Mouse (Mus musculus) neural tube, embryonic 14.5 days (tissue): ENCODE measurements around the gene Dclre1c. TPM values are rescaled to one million over a fixed set of nuclear protein-coding genes. Genes with fewer than 3 reads are reported as not detected.
A peak's percentile ranks its signal among the peaks of the same experiment; 100 is the strongest.

Experiments
- ATAC-seq: fragments of 200-750 bp; cut with Nextera tagmentation; 2 replicates; pipeline ENCODE4 v1.8.0; 2017; ENCODE audit warnings: low read depth, mild to moderate bottlenecking, moderate TSS enrichment, moderate library complexity
- H3K27ac ChIP-seq: fragments of 300-500 bp; sonication (generic); 2 replicates; pipeline ENCODE4 v1.5.1; 2014; ENCODE audit warnings: low read depth, mild to moderate bottlenecking, control low read depth, low read length, moderate library complexity, mixed read lengths
- H3K27me3 ChIP-seq: fragments of 300-500 bp; sonication (generic); 2 replicates; pipeline ENCODE4 v1.6.1; 2014; ENCODE audit warnings: low read length; ENCODE audit not compliant: control insufficient read depth, insufficient read depth
- H3K36me3 ChIP-seq: fragments of 300-500 bp; sonication (generic); 2 replicates; pipeline ENCODE4 v1.6.1; 2014; ENCODE audit warnings: low read length, mixed read lengths; ENCODE audit not compliant: control insufficient read depth, insufficient read depth
- H3K4me1 ChIP-seq: fragments of 300-500 bp; sonication (generic); 2 replicates; pipeline ENCODE4 v1.6.1; 2014; ENCODE audit warnings: low read length; ENCODE audit not compliant: control insufficient read depth, insufficient read depth
- H3K4me2 ChIP-seq: fragments of 300-500 bp; sonication (generic); 2 replicates; pipeline ENCODE4 v1.6.1; 2014; ENCODE audit warnings: mild to moderate bottlenecking, low read depth, low read length, control low read depth
- H3K4me3 ChIP-seq: fragments of 300-500 bp; sonication (generic); 2 replicates; pipeline ENCODE4 v1.5.1; 2014; ENCODE audit warnings: low read depth, low read length, control low read depth, mixed read lengths
- H3K9ac ChIP-seq: fragments of 300-500 bp; sonication (generic); replicated peaks from 2 replicates; pipeline ENCODE4 v1.6.1; 2014; ENCODE audit warnings: low read depth, mild to moderate bottlenecking, control low read depth, low read length, mixed read lengths
- H3K9me3 ChIP-seq: fragments of 300-500 bp; sonication (generic); 2 replicates; pipeline ENCODE4 v1.6.1; 2016; ENCODE audit warnings: low read length; ENCODE audit not compliant: control insufficient read depth
- WGBS: fragments of 180-500 bp; shearing (Covaris S2); extraction: QIAGEN DNeasy Blood & Tissue Kit; methylation state at CpG from one replicate; pipeline ENCODE4 v1.1.7; 2014; 5-methylcytosine and 5-hydroxymethylcytosine counted together
- polyA plus RNA-seq: library from polyadenylated mRNA; unstranded; fragments of >200 nt; fragmentation: Nextera tagmentation; extraction: Ambion mirVana; gene quantifications from 2 replicates; pipeline ENCODE4 v1.2.1, GENCODE M21; 2014

Dclre1c gene
- polyA plus RNA-seq, 1 experiment from 2014 or later: 9.8 TPM

DNA sequence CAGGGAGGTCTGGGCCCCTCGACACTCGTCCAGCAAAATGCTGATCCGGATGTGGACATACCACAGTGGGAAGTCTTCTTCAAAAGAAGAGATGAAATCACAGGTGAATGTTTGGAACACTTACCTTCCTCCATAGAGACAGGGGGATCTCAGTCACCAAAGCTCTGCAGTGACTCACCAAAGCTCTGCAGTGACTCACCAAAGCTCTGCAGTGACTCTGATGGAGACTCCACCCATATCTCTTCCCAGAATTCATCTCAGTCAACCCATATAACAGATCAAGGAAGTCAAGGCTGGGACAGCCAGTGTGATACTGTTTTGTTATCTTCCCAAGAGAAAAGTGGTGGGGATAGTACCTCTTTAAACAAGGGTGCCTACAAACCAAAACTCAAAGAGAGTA is 29.2 kb downstream of the Dclre1c start:
- Histone ChIP-seq H3K27me3 (no peaks in the 10 kb centered on the region), H3K9me3 (no peaks in the 10 kb centered on the region), H3K4me1 (no peaks in the 10 kb centered on the region), H3K4me2 (no peak overlapping the region), H3K27ac (no peak overlapping the region), H3K4me3 (no peak overlapping the region), H3K9ac (no peak overlapping the region), H3K36me3 (peaks cover 9% of the 10 kb centered on the region; the same call in 1 of the 2 replicates)
- no peak for ATAC-seq
- WGBS: 91% methylated on average over 3 of the region's 3 CpGs

DNA sequence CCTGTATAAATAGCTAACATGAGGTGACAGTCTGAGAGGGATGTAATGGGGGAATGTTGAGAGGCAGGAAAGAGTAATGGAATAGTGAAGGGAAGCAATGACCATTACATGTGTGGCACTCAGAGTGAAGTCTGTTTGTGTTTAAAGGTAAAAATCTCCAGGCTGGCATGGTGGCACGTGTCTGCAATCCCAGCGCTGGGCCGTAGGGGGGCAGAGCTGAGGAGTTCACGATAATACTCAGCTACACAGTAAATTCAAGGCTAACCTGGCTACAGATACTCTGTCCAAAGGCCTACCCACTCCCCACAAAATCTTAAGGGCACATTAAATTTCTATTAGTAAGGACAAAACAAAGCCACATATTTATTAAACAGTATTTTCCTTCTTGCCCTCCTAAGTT is 32.7 kb downstream of the Dclre1c start:
- Histone ChIP-seq H3K27ac (no peak overlapping the region), H3K9me3 (no peaks in the 10 kb centered on the region), H3K4me1 (no peaks in the 10 kb centered on the region), H3K27me3 (no peaks in the 10 kb centered on the region), H3K9ac (no peak overlapping the region), H3K36me3 (peaks cover 22% of the 10 kb centered on the region; the same call in 1 of the 2 replicates), H3K4me3 (no peak overlapping the region), H3K4me2 (no peak overlapping the region)
- no peak for ATAC-seq
- 84% methylated on average over 4 of the region's 4 CpGs for WGBS

DNA sequence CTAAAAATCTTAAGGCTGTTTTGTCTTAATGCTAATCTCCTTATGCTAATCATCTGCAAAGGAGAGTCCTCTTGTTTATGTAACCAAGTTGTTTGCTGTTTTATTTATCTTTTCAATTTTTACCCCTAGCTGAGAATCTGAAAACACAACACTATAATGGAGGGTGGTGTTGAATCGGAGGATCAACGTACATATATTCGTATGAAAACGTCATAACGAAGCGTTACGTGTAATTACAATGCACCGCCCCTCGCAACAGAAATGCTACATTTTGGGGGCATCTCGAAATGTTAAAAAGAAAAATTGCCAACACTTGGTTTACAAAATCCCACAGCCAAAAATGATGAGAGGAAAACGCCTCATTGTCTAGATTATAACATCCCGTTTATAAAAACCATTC is 50.0 kb downstream of the Dclre1c start:
- Histone ChIP-seq H3K4me1 (peaks cover 9% of the 10 kb centered on the region), H3K4me2 (peak overlapping the region; percentile 44), H3K9me3 (no peaks in the 10 kb centered on the region), H3K9ac (peak overlapping the region; percentile 80), H3K4me3 (peak overlapping the region; percentile 100), H3K27ac (no peak overlapping the region), H3K36me3 (no peaks in the 10 kb centered on the region), H3K27me3 (no peaks in the 10 kb centered on the region; the same call in 1 of the 2 replicates)
- no peak for ATAC-seq
- 1% methylated on average over 12 of the region's 12 CpGs for WGBS

DNA sequence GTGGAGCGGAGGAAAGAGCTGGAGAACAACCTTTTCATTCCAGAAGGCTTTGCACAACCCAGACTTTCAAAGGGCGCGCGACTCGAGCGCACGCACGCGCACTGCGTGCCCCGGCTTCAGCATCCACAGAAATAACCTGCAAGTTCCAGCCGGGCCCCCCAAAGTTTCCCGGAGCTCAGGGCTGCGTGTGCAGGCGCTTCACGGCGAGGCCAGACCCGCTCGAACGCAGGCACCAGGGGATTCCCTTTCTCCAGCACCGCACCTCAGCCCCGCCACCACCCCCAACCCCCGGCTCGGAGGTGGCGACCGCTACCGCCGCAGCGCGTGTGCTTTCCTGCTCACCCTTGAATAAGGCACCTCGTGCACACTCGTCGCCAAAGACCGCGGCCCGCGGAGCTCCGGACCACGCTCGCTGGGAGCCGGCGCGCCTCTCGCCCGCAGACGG is 50.5 kb downstream of the Dclre1c start:
- no peaks in the 10 kb centered on the region for H3K9me3 ChIP-seq
- peak overlapping the region; percentile 80 for H3K9ac ChIP-seq
- peak; percentile 83 for ATAC-seq
- peak overlapping the region; percentile 100 for H3K4me3 ChIP-seq
- H3K36me3 ChIP-seq: no peaks in the 10 kb centered on the region
- WGBS: under 1% methylated on average over 46 of the region's 46 CpGs
- peaks cover 9% of the 10 kb centered on the region for H3K4me1 ChIP-seq
- H3K4me2 ChIP-seq: peak overlapping the region; percentile 44
- H3K27ac ChIP-seq: peak overlapping the region; percentile 87
- H3K27me3 ChIP-seq: no peaks in the 10 kb centered on the region; the same call in 1 of the 2 replicates

DNA sequence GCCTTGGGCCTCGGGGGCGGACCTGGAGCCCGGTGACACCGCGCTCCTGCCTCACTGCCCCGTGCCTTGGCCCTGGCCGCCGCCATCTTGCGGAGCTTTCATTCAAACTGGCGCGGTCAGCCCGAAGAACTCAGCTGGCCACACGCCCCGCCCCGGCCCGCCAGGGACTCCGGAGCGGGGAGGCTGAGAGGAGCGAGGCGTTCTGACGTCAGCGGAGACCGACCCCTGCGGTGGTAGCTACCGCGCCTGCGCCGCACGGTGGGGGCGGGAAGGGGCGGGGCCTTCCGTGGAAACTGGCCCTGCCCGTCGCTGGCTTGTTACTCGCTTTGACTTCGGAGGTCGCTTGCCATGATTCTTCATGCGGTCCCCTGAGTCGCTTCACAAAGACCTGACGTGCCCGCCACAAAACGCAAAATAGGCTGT is 50.9 kb downstream of the Dclre1c start, which contains the start of gene Suv39h2:
Gene Suv39h2 (minus strand): TSS at position 171 of the 423 bp plus-strand sequence.
- peaks cover 9% of the 10 kb centered on the region for H3K4me1 ChIP-seq
- H3K4me2 ChIP-seq: peak within 1 kb of the TSS; percentile 44
- H3K36me3 ChIP-seq: no peaks in the 10 kb centered on the region
- peak within 1 kb of the TSS; percentile 87 for H3K27ac ChIP-seq
- H3K9ac ChIP-seq: peak within 1 kb of the TSS; percentile 80
- H3K9me3 ChIP-seq: no peaks in the 10 kb centered on the region
- under 1% methylated on average over 38 of the region's 42 CpGs for WGBS
- peak within 1 kb of the TSS; percentile 100 for H3K4me3 ChIP-seq
- H3K27me3 ChIP-seq: no peaks in the 10 kb centered on the region; the same call in 1 of the 2 replicates
- ATAC-seq: peak; percentile 96

DNA sequence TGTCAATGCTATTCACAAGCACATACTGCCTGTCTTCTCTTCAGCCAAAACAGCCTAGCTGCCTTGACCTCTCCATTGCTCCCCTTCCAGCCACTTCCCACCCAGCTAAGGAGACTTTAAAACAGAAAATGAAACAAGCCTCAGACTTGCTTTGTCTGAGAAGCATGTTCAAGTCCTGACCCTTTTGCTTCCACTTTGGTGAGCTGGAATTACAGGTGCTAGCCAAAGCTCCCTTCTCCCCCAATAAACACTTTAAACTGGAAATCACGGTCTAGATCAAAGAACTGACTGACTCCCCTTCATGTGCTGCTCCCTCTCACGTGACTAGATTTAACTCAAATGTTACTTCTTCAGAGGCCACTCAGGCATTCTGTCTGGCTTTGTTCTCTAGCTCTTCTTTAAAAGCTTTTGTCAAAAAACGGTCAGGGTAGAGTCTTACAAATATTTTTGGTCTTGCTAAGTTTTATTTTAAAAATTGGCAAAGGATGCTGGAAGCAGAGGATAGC is 51.9 kb downstream of the Dclre1c start:
- no peaks in the 10 kb centered on the region for H3K9me3 ChIP-seq
- WGBS: 59% methylated on average over 3 of the region's 3 CpGs
- peak overlapping the region; percentile 80; the same call in 1 of the 2 replicates for H3K9ac ChIP-seq
- peaks cover 9% of the 10 kb centered on the region for H3K4me1 ChIP-seq
- ATAC-seq: no peak
- no peaks in the 10 kb centered on the region for H3K36me3 ChIP-seq
- H3K27ac ChIP-seq: no peak overlapping the region
- no peak overlapping the region for H3K4me3 ChIP-seq
- peak overlapping the region; percentile 44 for H3K4me2 ChIP-seq
- no peaks in the 10 kb centered on the region; the same call in 1 of the 2 replicates for H3K27me3 ChIP-seq

DNA sequence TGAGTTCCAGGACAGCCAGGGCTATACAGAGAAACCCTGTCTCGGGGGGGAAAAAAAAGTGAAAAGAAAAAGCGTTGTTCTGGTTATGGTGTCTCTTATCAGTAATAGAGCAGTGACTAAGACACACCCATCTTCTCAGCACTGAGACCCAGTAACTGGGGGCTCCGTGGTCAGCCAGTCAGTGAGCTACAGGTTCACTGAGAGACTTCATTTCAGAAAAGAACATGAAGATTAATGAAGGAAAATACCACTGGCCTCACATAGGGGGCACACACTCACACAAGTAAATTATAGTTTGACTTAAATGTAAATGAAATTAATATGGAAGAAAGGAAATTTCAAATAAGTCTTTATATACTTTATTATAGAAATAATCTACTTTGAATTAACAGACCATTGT is 56.3 kb downstream of the Dclre1c start:
- Histone ChIP-seq H3K9me3 (no peaks in the 10 kb centered on the region), H3K27ac (no peak overlapping the region), H3K27me3 (no peaks in the 10 kb centered on the region), H3K9ac (no peak overlapping the region), H3K4me2 (no peak overlapping the region), H3K4me3 (no peak overlapping the region), H3K36me3 (no peaks in the 10 kb centered on the region), H3K4me1 (no peaks in the 10 kb centered on the region)
- WGBS: 83% methylated on average over 3 of the region's 3 CpGs
- no peak for ATAC-seq

DNA sequence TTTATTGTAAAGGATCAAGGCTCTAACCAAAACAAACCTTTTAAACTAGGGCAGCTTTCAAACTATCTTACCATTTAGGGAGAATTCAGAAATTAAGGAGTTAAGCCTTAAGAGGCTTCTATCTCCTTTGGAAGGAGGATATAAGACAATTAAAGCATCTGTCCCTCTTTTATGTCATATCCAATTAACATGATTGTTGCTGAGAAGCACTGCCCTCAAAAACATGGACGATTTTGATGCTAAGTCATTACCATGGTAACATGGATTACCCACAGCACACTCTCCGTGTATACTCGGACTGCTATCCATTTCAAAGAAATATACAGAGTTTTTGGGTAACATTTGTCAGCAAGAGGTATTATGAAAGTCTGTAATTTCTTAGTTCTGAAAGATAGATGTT is 65.9 kb downstream of the Dclre1c start:
- no peaks in the 10 kb centered on the region for H3K9me3 ChIP-seq
- WGBS: 86% methylated on average over 3 of the region's 3 CpGs
- H3K9ac ChIP-seq: no peak overlapping the region
- ATAC-seq: no peak
- no peaks in the 10 kb centered on the region for H3K4me1 ChIP-seq
- H3K27me3 ChIP-seq: no peaks in the 10 kb centered on the region
- no peak overlapping the region for H3K27ac ChIP-seq
- H3K4me2 ChIP-seq: no peak overlapping the region
- H3K4me3 ChIP-seq: no peak overlapping the region
- H3K36me3 ChIP-seq: peaks cover 39% of the 10 kb centered on the region

DNA sequence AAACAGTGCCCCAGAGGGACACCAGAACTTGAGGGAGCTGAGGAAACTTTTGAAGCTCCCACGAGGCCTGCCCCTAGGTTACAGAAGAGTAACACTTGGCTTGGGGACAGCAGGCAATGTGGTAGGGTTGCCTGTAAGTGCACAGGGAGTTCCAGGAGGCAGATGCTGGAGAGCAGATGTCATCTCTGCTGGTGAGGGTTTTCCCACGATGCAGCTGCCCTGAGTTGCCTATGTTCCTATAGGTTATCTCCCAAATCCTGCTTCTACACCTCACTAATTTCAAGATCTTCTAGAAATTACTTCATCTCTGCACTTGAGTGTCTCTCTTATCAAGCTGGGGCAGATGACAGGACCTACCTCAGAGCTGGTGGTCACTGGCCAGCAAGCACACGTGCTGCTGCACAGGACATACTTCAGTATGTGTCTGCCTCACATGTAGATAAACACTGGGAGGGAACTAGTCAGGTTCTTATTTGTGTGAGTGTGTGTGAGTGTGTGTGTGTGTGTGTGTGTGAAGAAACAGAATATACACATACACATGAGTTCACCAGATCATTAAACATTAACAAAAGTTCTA is 70.0 kb downstream of the Dclre1c start:
- Histone ChIP-seq H3K4me1 (no peaks in the 10 kb centered on the region), H3K27me3 (no peaks in the 10 kb centered on the region), H3K4me2 (no peak overlapping the region), H3K4me3 (no peak overlapping the region), H3K27ac (no peak overlapping the region), H3K9me3 (no peaks in the 10 kb centered on the region), H3K36me3 (peaks cover 64% of the 10 kb centered on the region), H3K9ac (no peak overlapping the region)
- ATAC-seq: no peak
- 96% methylated on average over 3 of the region's 3 CpGs for WGBS
